Mouse (Mus musculus) kidney, adult 2 months (tissue): Measurements from ENCODE around the gene Nav2.

ENCODE experiments used
- CTCF ChIP-seq: fragments of 200-500 bp; conservative IDR thresholded peaks from 2 replicates; pipeline ENCODE4 v1.5.1; 2011; ENCODE audit warnings: low read depth, mild to moderate bottlenecking, control low read depth, low read length, moderate library complexity, mixed read lengths; ENCODE audit not compliant: insufficient read depth, insufficient read length
- POLR2A ChIP-seq: fragments of 200-500 bp; IDR thresholded peaks from one replicate; pipeline ENCODE4 v1.6.1; 2011; ENCODE audit warnings: low read depth, low read length, control low read depth

DNA sequence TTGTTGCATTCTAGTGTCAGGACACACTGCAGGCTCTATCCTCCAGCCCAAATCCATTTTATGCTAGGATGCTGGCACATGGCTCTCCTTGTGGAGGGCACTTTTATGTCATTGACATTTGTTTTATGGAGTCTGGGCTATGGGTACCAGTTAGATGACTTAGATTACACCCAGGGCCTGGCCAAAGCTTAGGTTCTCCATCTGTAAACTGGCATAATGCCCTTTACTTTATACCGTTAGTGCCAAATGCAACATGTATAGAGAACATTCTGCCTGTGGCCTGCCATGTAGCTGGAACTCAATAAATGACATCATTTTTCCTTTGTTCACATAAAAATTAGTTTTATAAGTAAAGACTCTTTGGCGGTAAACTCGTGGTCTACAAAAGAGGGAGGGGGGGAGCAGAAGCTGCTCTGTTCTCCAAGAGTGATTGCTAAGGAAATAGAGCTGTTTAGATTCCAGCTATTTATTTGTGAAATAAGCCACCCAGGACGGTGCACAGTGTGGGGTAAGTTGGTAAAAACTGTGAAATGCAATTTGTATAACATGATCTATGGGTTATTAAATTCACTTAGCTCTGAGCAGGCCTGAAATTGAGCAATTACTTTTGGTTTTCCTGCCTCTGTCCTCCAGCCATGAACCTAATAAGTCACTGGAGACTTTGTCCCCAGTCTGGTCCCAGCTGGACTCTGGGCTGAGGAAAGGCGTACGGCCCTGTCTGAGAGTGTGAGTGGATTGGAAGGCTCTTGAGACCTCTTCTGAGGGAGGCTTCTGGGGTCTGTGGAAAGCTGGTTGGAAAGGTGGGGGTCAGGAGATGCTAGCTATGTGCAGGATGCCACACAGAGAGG, 137.2 kb downstream of the Nav2 start:
- TF ChIP-seq CTCF (no peak), POLR2A (no peak)
